Comparison of ENCODE assay signal across 8 mouse cellular contexts in the genomic region with DNA sequence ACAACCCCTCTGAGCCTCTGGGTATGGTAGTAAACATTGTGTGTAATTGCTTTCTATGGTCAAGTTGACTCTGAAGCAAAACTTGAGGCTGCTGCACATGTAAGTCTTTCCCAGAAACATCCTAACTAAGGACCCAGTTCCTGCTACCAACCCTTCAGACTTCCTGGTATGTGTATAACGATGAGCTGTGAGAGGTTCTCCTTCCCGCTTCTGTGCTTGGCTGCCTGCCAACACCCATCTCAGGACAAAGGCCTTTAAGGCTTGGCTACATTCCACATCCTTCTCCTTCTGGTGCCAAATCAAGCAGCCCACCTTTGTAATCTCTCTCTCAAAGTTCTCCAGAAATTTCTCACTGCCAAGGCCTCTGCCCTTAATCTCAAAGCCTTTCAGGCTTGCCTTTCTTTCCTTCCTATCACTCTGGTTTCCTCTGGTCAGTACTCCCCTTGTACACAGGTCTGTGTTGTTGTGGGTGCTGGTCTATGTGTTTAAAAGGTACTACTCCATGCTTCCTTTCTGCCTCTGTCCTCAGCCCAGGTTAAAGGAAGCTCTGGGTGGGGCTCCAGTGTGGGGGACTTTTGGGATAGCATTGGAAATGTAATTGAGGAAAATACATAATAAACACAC.
A peak's percentile ranks its signal among the peaks of the same experiment; 100 is the strongest.
DNase-seq lines count a peak whose midpoint lies in the region; ATAC-seq lines count a peak whose summit lies in the region.

No protein-coding gene starts in this region.

- H3K4me3 ChIP-seq in hindbrain, embryonic 12.5 days = no peak overlapping the region

- peak; percentile 61; the same call in 1 of the 2 replicates for ATAC-seq in hindbrain, embryonic 12.5 days (ENCODE audit: low FRiP score)
- no peak for ATAC-seq in frontal cortex, adult (ENCODE audit: low TSS enrichment)

- peak; percentile 1 for DNase-seq in kidney, adult 9 months
- no peak for DNase-seq in kidney, adult 18-20 months
- peak; percentile 32 to 37 for DNase-seq in cerebellum, adult 18-20 months
- DNase-seq in lung, postnatal 4 days = peak; percentile 34 to 76
- no peak for DNase-seq in gastrocnemius, adult 18-20 months (ENCODE audit: low spot score)
- no peak for DNase-seq in thymus, postnatal 14 days

- H3K27me3 ChIP-seq in hindbrain, embryonic 12.5 days = no peaks in the 10 kb centered on the region

- H3K36me3 ChIP-seq in hindbrain, embryonic 12.5 days = no peaks in the 10 kb centered on the region

- 46% methylated on average over 2 of the region's 2 CpGs for WGBS in hindbrain, embryonic 12.5 days

- H3K27ac ChIP-seq in hindbrain, embryonic 12.5 days = no peak overlapping the region

- no peaks in the 10 kb centered on the region for H3K4me1 ChIP-seq in hindbrain, embryonic 12.5 days

- no peak overlapping the region for H3K4me2 ChIP-seq in hindbrain, embryonic 12.5 days (replicated peaks)

- no peaks in the 10 kb centered on the region for H3K9me3 ChIP-seq in hindbrain, embryonic 12.5 days (replicated peaks)

- no peak overlapping the region for H3K9ac ChIP-seq in hindbrain, embryonic 12.5 days

Comparison
In these comparisons a context has a peak if more than half of its experiments do, and no peak if none do; other contexts are left out.
1. DNase-seq: peak in kidney, adult 9 months (single experiment), cerebellum, adult 18-20 months (2 of 2) and lung, postnatal 4 days (2 of 2); none in kidney, adult 18-20 months (single experiment), gastrocnemius, adult 18-20 months (single experiment) and thymus, postnatal 14 days (single experiment).